30 mouse cellular contexts compared by ENCODE assay signal in genomic region chr5:73468462-73469433, GRCm38 (mm10). TPM values are rescaled to one million over a fixed set of nuclear protein-coding genes. Genes with fewer than 3 reads are reported as not detected.
DNase-seq lines count a peak whose midpoint lies in the region; ATAC-seq and TF ChIP-seq lines count a peak whose summit lies in the region.
"Had no signal": no experiment of that assay in that cellular context is flagged by ENCODE, and none has a peak within 500 bp of the region (broad histone marks: within the 10 kb centered on the region; RNA-seq: fewer than 3 reads in every experiment).

No protein-coding gene starts in this region.

- peak; percentile 12 for DNase-seq in kidney, postnatal 10 days
- DNase-seq in kidney, adult 18-20 months = no peak
- DNase-seq in lung, adult 2 months = no peak
- DNase-seq in MEL (ENCODE audit: low read depth, low spot score) = no peak
- DNase-seq in lung, postnatal 4 days = peak; percentile 45 to 82
- no peak for DNase-seq in c-Kit-positive CD71-positive TER-119-positive erythroid progenitor cells, embryonic 14.5 days (ENCODE audit: low spot score)
- no peak for DNase-seq in right cerebral cortex, adult 2 months (ENCODE audit: low spot score in 2 of 2)
- DNase-seq: adrenal gland, postnatal 25 days; cerebellum, adult 2 months; cerebellum, postnatal 14 days; gastrocnemius, postnatal 25 days; heart, adult 11 months; heart, postnatal 36 days; kidney, adult 2 months; liver, postnatal 0 days; right cerebral cortex, adult 18-20 months; right cerebral cortex, postnatal 4 days; thymus, adult 18-20 months; thymus, postnatal 25 days had no signal

- no peak for TF ChIP-seq RAD21 in MEL (IDR thresholded peaks at IDR 0.05; ENCODE audit: low read depth, low read length)

- H3K4me1 ChIP-seq in lung, embryonic 16.5 days (replicated peaks; ENCODE audit: control insufficient read depth, insufficient read depth, low read length) = no peaks in the 10 kb centered on the region; the same call in 1 of the 2 replicates
- H3K4me1 ChIP-seq in lung, adult 2 months (ENCODE audit: control insufficient read depth, insufficient read depth, low read length) = no peaks in the 10 kb centered on the region
- H3K4me1 ChIP-seq in MEL (ENCODE audit: control insufficient read depth in 1 of 2, insufficient read depth in 2 of 2, low read length in 2 of 2) = peaks cover 20 to 37% of the 10 kb centered on the region in 2 experiments
- H3K4me1 ChIP-seq: forebrain, embryonic 13.5 days; hindbrain, embryonic 12.5 days; limb, embryonic 12.5 days; liver, embryonic 12.5 days; midbrain, embryonic 12.5 days; neural tube, embryonic 12.5 days had no signal

- peak in 1 of 2 experiments; percentile 22; a peak in 2 of 4 replicates for TF ChIP-seq EP300 in MEL (IDR thresholded peaks at IDR 0.05; ENCODE audit: low read depth in 1 of 2, low read length in 2 of 2)

- no peak for TF ChIP-seq CTCF in lung, adult 2 months (IDR thresholded peaks at IDR 0.05; ENCODE audit: insufficient read depth, low read length)
- TF ChIP-seq CTCF in MEL (IDR thresholded peaks at IDR 0.05 in 2 of 3, conservative IDR thresholded peaks at IDR 0.05 in 1 of 3; ENCODE audit: control insufficient read depth in 1 of 3, insufficient read depth in 1 of 3, low read depth in 2 of 3, low read length in 3 of 3, poor library complexity in 1 of 3, severe bottlenecking in 1 of 3) = no peak

- H3K79me2 ChIP-seq in MEL (ENCODE audit: control insufficient read depth, insufficient read depth, low read length, poor library complexity) = no peaks in the 10 kb centered on the region

- no peak overlapping the region for H3K9ac ChIP-seq in lung, embryonic 16.5 days (ENCODE audit: low read length)
- no peak overlapping the region for H3K9ac ChIP-seq in MEL (ENCODE audit: control insufficient read depth, low read depth, low read length, poor library complexity, severe bottlenecking)
- H3K9ac ChIP-seq: forebrain, embryonic 13.5 days; hindbrain, embryonic 12.5 days; limb, embryonic 12.5 days; liver, embryonic 12.5 days; liver, postnatal 0 days; midbrain, embryonic 12.5 days; neural tube, embryonic 12.5 days had no signal

- no peaks in the 10 kb centered on the region for H3K36me3 ChIP-seq in lung, embryonic 16.5 days (ENCODE audit: control insufficient read depth, insufficient read depth, low read length)
- H3K36me3 ChIP-seq in MEL (ENCODE audit: control insufficient read depth in 1 of 2, insufficient read depth in 2 of 2, low read length in 2 of 2) = peaks cover 0 to 21% of the 10 kb centered on the region in 2 experiments; a peak in 2 of 4 replicates
- H3K36me3 ChIP-seq: hindbrain, embryonic 12.5 days; limb, embryonic 12.5 days; liver, embryonic 12.5 days; midbrain, embryonic 12.5 days; neural tube, embryonic 12.5 days had no signal

- no peak for TF ChIP-seq POLR2A in lung, adult 2 months (IDR thresholded peaks at IDR 0.05; ENCODE audit: borderline replicate concordance, extremely low read depth, low read depth, low read length)
- TF ChIP-seq POLR2A in MEL (IDR thresholded peaks at IDR 0.05; ENCODE audit: control insufficient read depth in 1 of 2, insufficient read depth in 1 of 2, low read depth in 1 of 2, low read length in 2 of 2, poor library complexity in 1 of 2) = no peak

- H3K9me3 ChIP-seq in lung, embryonic 16.5 days (ENCODE audit: control insufficient read depth, low read length) = no peaks in the 10 kb centered on the region
- no peaks in the 10 kb centered on the region for H3K9me3 ChIP-seq in MEL (replicated peaks; ENCODE audit: insufficient read depth, low read length)
- H3K9me3 ChIP-seq: forebrain, embryonic 13.5 days; hindbrain, embryonic 12.5 days; limb, embryonic 12.5 days; liver, embryonic 12.5 days; megakaryocyte, embryonic 14.5 days; midbrain, embryonic 12.5 days; neural tube, embryonic 12.5 days had no signal

- no peak overlapping the region for H3K27ac ChIP-seq in lung, embryonic 16.5 days (ENCODE audit: low read length)
- peak overlapping the region; percentile 36; the same call in 1 of the 2 replicates for H3K27ac ChIP-seq in MEL (ENCODE audit: control insufficient read depth, low read depth, low read length)
- H3K27ac ChIP-seq: forebrain, embryonic 13.5 days; hindbrain, embryonic 12.5 days; hindbrain, postnatal 0 days; limb, embryonic 12.5 days; liver, embryonic 12.5 days; midbrain, embryonic 12.5 days; neural tube, embryonic 12.5 days had no signal

- peak; percentile 97 for ATAC-seq in lung, embryonic 16.5 days (ENCODE audit: low read depth)
- ATAC-seq: forebrain, embryonic 13.5 days; hindbrain, postnatal 0 days; liver, embryonic 12.5 days; liver, postnatal 0 days had no signal

- WGBS in lung, embryonic 16.5 days = 50% methylated on average over 16 of the region's 16 CpGs
- 63% methylated on average over 16 of the region's 16 CpGs for WGBS in lung, adult 2 months

- H3K4me3 ChIP-seq in lung, embryonic 16.5 days (ENCODE audit: low read length) = no peak overlapping the region
- no peak overlapping the region for H3K4me3 ChIP-seq in lung, adult 2 months (replicated peaks; ENCODE audit: extremely low read depth, low read depth, low read length)
- H3K4me3 ChIP-seq in MEL (ENCODE audit: control insufficient read depth in 1 of 2, insufficient read depth in 1 of 2, low read depth in 2 of 2, low read length in 2 of 2) = no peak overlapping the region
- H3K4me3 ChIP-seq: forebrain, embryonic 13.5 days; hindbrain, embryonic 12.5 days; limb, embryonic 12.5 days; liver, embryonic 12.5 days; megakaryocyte, embryonic 14.5 days; midbrain, embryonic 12.5 days; myocyte; neural tube, embryonic 12.5 days had no signal

- no peaks in the 10 kb centered on the region for H3K27me3 ChIP-seq in lung, embryonic 16.5 days (ENCODE audit: control insufficient read depth, insufficient read depth, low read depth, low read length)
- no peaks in the 10 kb centered on the region for H3K27me3 ChIP-seq in MEL (ENCODE audit: control insufficient read depth in 1 of 2, insufficient read depth in 2 of 2, low read length in 2 of 2)
- H3K27me3 ChIP-seq: forebrain, embryonic 13.5 days; hindbrain, embryonic 12.5 days; limb, embryonic 12.5 days; liver, embryonic 12.5 days; midbrain, embryonic 12.5 days; neural tube, embryonic 12.5 days had no signal

- peak overlapping the region; percentile 3; the same call in 1 of the 2 replicates for H3K4me2 ChIP-seq in lung, embryonic 16.5 days (ENCODE audit: low read depth, low read length)
- H3K4me2 ChIP-seq: forebrain, embryonic 13.5 days; heart, embryonic 11.5 days; hindbrain, embryonic 12.5 days; limb, embryonic 12.5 days; liver, embryonic 12.5 days; midbrain, embryonic 12.5 days; neural tube, embryonic 12.5 days had no signal

TF ChIP-seq in MEL, 35 proteins besides CTCF, POLR2A, EP300 and RAD21:
- TF ChIP-seq RCOR1 (IDR thresholded peaks at IDR 0.05; ENCODE audit: low read depth, low read length) (0 out of 2 replicates have a peak, but pooled peaks have one; percentile 10), GATA1 (IDR thresholded peaks at IDR 0.05; ENCODE audit: low read depth, low read length) (peak; percentile 56; the same call in 1 of the 2 replicates), BHLHE40 (IDR thresholded peaks at IDR 0.05; ENCODE audit: borderline replicate concordance, low read depth, low read length) (no peak), ZNF384 (IDR thresholded peaks at IDR 0.05; ENCODE audit: low read depth, low read length) (0 out of 2 replicates have a peak, but pooled peaks have one; percentile 14), TCF12 (IDR thresholded peaks at IDR 0.05; ENCODE audit: low read depth, low read length) (peak; percentile 34; the same call in 1 of the 2 replicates), USF1 (IDR thresholded peaks at IDR 0.05; ENCODE audit: low read depth, low read length) (no peak)
TF ChIP-seq in MEL: peak in this region for 4.

RNA-seq across cellular contexts. Expression of gene Dcun1d4, which starts 12.1 kb away (rescaled TPM):
- 19.9 and 22.7 TPM in 2 replicates for polyA plus RNA-seq in lung, embryonic 16.5 days (2015; fragmentation: Nextera tagmentation; extraction: Ambion mirVana)
- 3.4 and 6.4 TPM in 2 replicates for polyA plus RNA-seq in lung, adult 2 months (2012; rRNA removed)
- 7.6 and 9.2 TPM in 2 replicates for total RNA-seq in MEL (2012; rRNA removed)
- polyA plus RNA-seq in MEL (2012; ENCODE audit: insufficient read depth in 1 of 2, insufficient read length in 2 of 2, low read depth in 1 of 2, low replicate concordance in 2 of 2, missing spikeins in 1 of 2) = 10 to 100 TPM in 1 of 2 experiments, not detected in 1; 10.0 TPM

Comparison
In these comparisons a context has a peak if more than half of its experiments do, and no peak if none do; other contexts are left out.
1. DNase-seq: peak in kidney, postnatal 10 days (single experiment) and lung, postnatal 4 days (2 of 2); none in kidney, adult 18-20 months (single experiment), lung, adult 2 months (single experiment), MEL (single experiment), c-Kit-positive CD71-positive TER-119-positive erythroid progenitor cells, embryonic 14.5 days (single experiment) and right cerebral cortex, adult 2 months (0 of 2).